Mouse (Mus musculus) activated CD4-positive, CD25-positive, alpha-beta regulatory T cell, adult 4 months (primary cell): Measurements from ENCODE around the gene Pard3b. TPM values are rescaled to one million over a fixed set of nuclear protein-coding genes. Genes with fewer than 3 reads are reported as not detected.

ENCODE experiments used
- ATAC-seq: one replicate; pipeline ENCODE4 v1.8.0; 2017
- polyA plus RNA-seq, 2 experiments: library from polyadenylated mRNA; unstranded; fragments of 100-300 nt; shearing (Covaris generic); gene quantifications; one replicate each; pipeline ENCODE4 v1.2.1; 2017

The Pard3b gene
- polyA plus RNA-seq, 2 experiments from 2014 or later: not detected

- ATAC-seq: no peak
Measured at GRCm38 (mm10) chr1:61751008-61751407, 112.4 kb downstream of the Pard3b start.

GRCm38 (mm10) chr1:61756771-61757170 lies 118.1 kb downstream of the Pard3b start:
- ATAC-seq: no peak

- ATAC-seq: peak; percentile 63
Measured at GRCm38 (mm10) chr1:61771213-61771612, 132.6 kb downstream of the Pard3b start.

GRCm38 (mm10) chr1:61778731-61779130 lies 140.1 kb downstream of the Pard3b start:
- ATAC-seq: no peak

GRCm38 (mm10) chr1:61779906-61780305 lies 141.3 kb downstream of the Pard3b start:
- ATAC-seq: no peak

GRCm38 (mm10) chr1:61796296-61796695 lies 157.7 kb downstream of the Pard3b start:
- ATAC-seq: no peak

GRCm38 (mm10) chr1:61820213-61820612 lies 181.6 kb downstream of the Pard3b start:
- no peak for ATAC-seq

GRCm38 (mm10) chr1:61825560-61826191 lies 187.1 kb downstream of the Pard3b start:
- ATAC-seq: no peak

GRCm38 (mm10) chr1:61837006-61837544 lies 198.5 kb downstream of the Pard3b start:
- no peak for ATAC-seq

- ATAC-seq: no peak
Measured at GRCm38 (mm10) chr1:61846606-61847005, 208.0 kb downstream of the Pard3b start.

GRCm38 (mm10) chr1:61849029-61849714 lies 210.5 kb downstream of the Pard3b start:
- no peak for ATAC-seq

GRCm38 (mm10) chr1:61850471-61850870 lies 211.8 kb downstream of the Pard3b start:
- ATAC-seq: no peak

- ATAC-seq: no peak
Measured at GRCm38 (mm10) chr1:61851176-61851575, 212.6 kb downstream of the Pard3b start.

GRCm38 (mm10) chr1:61867286-61868082 lies 228.9 kb downstream of the Pard3b start:
- ATAC-seq: no peak

- ATAC-seq: no peak
Measured at GRCm38 (mm10) chr1:61874875-61875274, 236.3 kb downstream of the Pard3b start.

- ATAC-seq: no peak
Measured at GRCm38 (mm10) chr1:61879706-61880470, 241.3 kb downstream of the Pard3b start.

- ATAC-seq: no peak
Measured at GRCm38 (mm10) chr1:61896048-61896447, 257.4 kb downstream of the Pard3b start.

GRCm38 (mm10) chr1:61903271-61904007 lies 264.8 kb downstream of the Pard3b start:
- no peak for ATAC-seq

- no peak for ATAC-seq
Measured at GRCm38 (mm10) chr1:61904036-61904435, 265.4 kb downstream of the Pard3b start.

GRCm38 (mm10) chr1:61912931-61913330 lies 274.3 kb downstream of the Pard3b start:
- ATAC-seq: no peak

- ATAC-seq: no peak
Measured at GRCm38 (mm10) chr1:61924958-61925357, 286.3 kb downstream of the Pard3b start.

- ATAC-seq: no peak
Measured at GRCm38 (mm10) chr1:61925541-61925940, 286.9 kb downstream of the Pard3b start.
